Mouse (Mus musculus): ENCODE data around the gene Nek3.

Gene Nek3

GRCm38 (mm10) chr8:22166080-22166603, at the start of gene Nek3:
TSS of gene Nek3 (minus strand) at chr8:22166435.
- peak; percentile 83 for DNase-seq (ENCODE audit: low spot score)

- no peak for DNase-seq (ENCODE audit: low spot score)
Observed at GRCm38 (mm10) chr8:22214826-22215225, 48.6 kb upstream of the Nek3 start.

GRCm38 (mm10) chr8:22209012-22209411, 42.8 kb upstream of the Nek3 start:
- DNase-seq (ENCODE audit: low spot score): peak; percentile 73

- no peak for DNase-seq (ENCODE audit: low spot score)
Observed at GRCm38 (mm10) chr8:22207535-22207934, 41.3 kb upstream of the Nek3 start.

- DNase-seq (ENCODE audit: low spot score): no peak
Observed at GRCm38 (mm10) chr8:22199481-22199880, 33.2 kb upstream of the Nek3 start.

GRCm38 (mm10) chr8:22197914-22198313, 31.7 kb upstream of the Nek3 start:
- no peak for DNase-seq (ENCODE audit: low spot score)

- DNase-seq (ENCODE audit: low spot score): peak; percentile 60
Observed at GRCm38 (mm10) chr8:22193432-22194010, 27.3 kb upstream of the Nek3 start.

- DNase-seq (ENCODE audit: low spot score): peak; percentile 86
Observed at GRCm38 (mm10) chr8:22192660-22193431, 26.6 kb upstream of the Nek3 start, which contains the start of gene Vps36. TSS of gene Vps36 (plus strand) at chr8:22192809.

- DNase-seq (ENCODE audit: low spot score): peak; percentile 86
Observed at GRCm38 (mm10) chr8:22185431-22186397, 19.5 kb upstream of the Nek3 start, which contains the start of gene Ckap2. TSS of gene Ckap2 (minus strand) at chr8:22185819.

- DNase-seq (ENCODE audit: low spot score): no peak
Observed at GRCm38 (mm10) chr8:22184884-22185283, 18.6 kb upstream of the Nek3 start.

GRCm38 (mm10) chr8:22175966-22176365, 9.7 kb upstream of the Nek3 start:
- no peak for DNase-seq (ENCODE audit: low spot score)

GRCm38 (mm10) chr8:22169167-22169566, 2.9 kb upstream of the Nek3 start:
- DNase-seq (ENCODE audit: low spot score): no peak

- no peak for DNase-seq (ENCODE audit: low spot score)
Observed at GRCm38 (mm10) chr8:22165251-22166079, 770 bp downstream of the Nek3 start.

- DNase-seq (ENCODE audit: low spot score): no peak
Observed at GRCm38 (mm10) chr8:22164431-22164830, 1.8 kb downstream of the Nek3 start.

GRCm38 (mm10) chr8:22162206-22162605, 4.0 kb downstream of the Nek3 start:
- DNase-seq (ENCODE audit: low spot score): no peak

- DNase-seq (ENCODE audit: low spot score): no peak
Observed at GRCm38 (mm10) chr8:22150345-22150663, 15.9 kb downstream of the Nek3 start.

GRCm38 (mm10) chr8:22149643-22150344, 16.4 kb downstream of the Nek3 start:
- no peak for DNase-seq (ENCODE audit: low spot score)

- DNase-seq (ENCODE audit: low spot score): no peak
Observed at GRCm38 (mm10) chr8:22148367-22148740, 17.9 kb downstream of the Nek3 start.

GRCm38 (mm10) chr8:22147706-22148366, 18.4 kb downstream of the Nek3 start:
- no peak for DNase-seq (ENCODE audit: low spot score)

- DNase-seq (ENCODE audit: low spot score): no peak
Observed at GRCm38 (mm10) chr8:22145831-22146230, 20.4 kb downstream of the Nek3 start.
